Mouse (Mus musculus): ENCODE data around the gene Zfp386.

Zfp386 gene

DNA sequence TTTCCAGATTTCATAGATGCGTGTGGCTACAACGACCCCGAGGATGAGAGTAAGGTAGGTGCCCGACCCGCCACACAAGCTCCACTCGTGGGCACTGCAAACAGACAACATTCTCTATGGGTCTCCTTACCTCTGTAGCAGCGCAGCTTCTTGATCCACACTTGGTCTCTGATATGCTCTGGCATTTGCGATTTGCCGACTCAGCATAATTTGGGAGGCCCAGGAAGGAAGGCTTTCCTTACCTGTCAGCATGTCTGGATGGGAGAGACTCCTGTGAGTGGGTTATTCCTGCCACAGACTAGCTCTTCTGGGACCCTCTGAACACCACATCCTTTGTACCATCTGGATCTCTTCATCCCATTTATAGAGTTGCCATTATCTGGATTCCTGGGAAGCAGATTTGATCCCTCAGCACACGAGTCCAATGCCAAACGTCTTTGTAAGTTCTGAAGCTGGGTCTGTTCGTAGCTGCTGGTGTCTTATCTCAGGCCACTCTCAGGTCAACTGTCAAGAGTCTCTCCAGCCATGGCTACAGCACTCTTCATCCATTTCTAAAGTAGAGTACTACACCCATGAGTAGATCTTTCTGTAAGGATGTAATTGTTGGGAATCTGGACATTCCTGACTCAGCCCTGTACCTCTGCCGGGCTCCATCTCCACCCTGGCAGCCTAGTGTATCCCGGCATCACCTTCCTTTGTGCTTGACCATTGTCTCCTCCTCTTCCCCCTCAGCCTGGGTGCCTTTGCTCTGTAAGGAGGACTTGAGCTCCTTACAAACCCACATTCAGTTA is 47.4 kb downstream of the Zfp386 start:
- DNase-seq, result no peak

DNA sequence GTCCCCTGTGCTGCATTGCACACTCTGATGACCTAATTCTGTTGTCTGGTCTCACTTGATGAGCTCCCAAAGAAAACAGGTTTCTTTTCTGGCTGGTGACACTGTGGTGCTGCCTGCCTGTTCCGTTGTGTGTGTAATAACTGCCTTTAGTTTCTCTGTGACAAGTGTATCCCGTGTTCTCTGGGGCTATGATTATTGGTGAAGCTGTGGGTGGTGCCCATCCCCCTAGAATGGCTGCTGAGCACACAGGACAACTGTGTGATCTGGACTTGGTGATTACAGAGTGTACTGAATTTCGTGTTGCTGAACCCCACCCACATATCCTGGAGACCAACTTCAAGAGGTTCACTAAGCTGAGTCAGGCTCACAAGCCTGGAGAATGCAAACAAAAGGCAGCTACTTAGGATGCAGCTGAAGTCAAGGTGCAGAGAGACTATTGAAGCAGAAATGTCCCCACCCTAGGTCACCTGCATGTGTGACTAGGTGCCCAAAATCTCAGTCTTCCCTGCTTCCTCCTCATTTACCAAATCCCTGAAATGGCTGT is 48.9 kb downstream of the Zfp386 start:
- DNase-seq, result no peak

GRCm38 (mm10) chr12:116097166-116097565 is 49.6 kb downstream of the Zfp386 start:
- no peak for DNase-seq

GRCm38 (mm10) chr12:116101945-116102344 is 54.4 kb downstream of the Zfp386 start:
- no peak for DNase-seq

GRCm38 (mm10) chr12:116109451-116110353 is 62.2 kb downstream of the Zfp386 start:
- DNase-seq, result no peak

DNA sequence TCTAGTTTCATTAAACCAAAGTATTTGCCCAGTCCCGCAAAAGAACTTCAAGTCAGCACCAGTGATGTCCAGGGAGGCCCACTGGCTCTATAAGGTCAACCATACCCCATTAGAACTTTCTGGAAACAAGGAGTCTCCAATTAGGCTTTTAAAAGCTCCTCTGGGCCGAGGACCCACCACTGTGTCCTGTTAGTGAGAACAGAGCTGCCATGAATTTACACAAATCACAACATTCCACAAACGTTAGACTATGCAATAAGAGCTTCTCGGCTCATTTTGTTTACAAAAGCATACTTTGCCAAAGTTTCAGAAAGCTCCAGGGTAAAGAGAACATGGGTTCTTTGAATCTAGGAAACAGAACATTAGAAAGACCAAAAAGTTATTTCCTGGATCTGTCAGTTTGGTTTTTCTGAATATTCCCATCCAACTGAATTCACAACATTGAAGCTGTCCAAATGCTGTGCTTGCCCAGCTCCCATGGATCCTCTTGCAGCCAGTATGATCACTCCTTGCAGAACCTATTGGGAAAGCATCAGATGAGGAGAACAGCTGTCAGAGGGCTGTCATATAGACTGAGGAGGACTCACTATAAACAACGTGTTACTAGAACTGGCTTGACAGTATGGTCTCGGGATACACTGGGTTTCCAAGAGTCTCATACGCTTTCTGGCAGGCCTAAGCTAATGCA is 63.6 kb downstream of the Zfp386 start:
- DNase-seq, result no peak
